Comparison of ENCODE assay signal across 11 mouse cellular contexts in the genomic region with DNA sequence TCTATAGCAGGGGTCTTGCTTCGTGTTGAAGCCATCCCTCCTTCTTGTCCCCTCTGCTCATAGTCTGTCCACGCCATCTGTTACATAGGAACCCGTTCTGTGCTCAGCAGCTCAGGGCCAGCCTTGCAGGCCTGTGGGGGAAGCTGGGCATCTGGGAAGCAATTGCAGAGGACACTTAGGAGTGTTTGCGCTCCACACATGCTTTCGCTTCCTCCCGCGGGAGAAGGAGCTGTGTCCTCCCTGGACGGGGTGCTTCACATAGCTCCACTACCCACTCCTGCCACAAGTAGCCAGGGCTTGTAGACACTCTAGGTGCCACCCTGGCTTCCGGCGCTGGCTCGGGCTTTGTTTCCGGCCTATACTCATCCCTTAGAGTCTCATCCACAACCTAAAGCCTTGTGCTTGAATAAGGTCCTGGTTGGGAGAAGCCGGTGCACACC. TPM values are rescaled to one million over a fixed set of nuclear protein-coding genes. Genes with fewer than 3 reads are reported as not detected.
DNase-seq lines count a peak whose midpoint lies in the region; ATAC-seq and TF ChIP-seq lines count a peak whose summit lies in the region.
"Had no signal": no experiment of that assay in that cellular context is flagged by ENCODE, and none has a peak within 500 bp of the region (broad histone marks: within the 10 kb centered on the region; RNA-seq: fewer than 3 reads in every experiment).

No protein-coding gene starts in this region.

- intact Hi-C loops in left cerebral cortex, postnatal 14 days (cut with DNase I) = loop anchor here (5.0 kb wide), 1 partner anchor 269 kb away; a partner anchor contains a TSS

- no peak for DNase-seq in heart, embryonic 10.5 days (ENCODE audit: low spot score)
- no peak for DNase-seq in heart, postnatal 4 days
- no peak for DNase-seq in layer of hippocampus, adult 2 months (ENCODE audit: low spot score in 2 of 2)
- no peak for DNase-seq in layer of hippocampus, adult 8-10 months (ENCODE audit: low spot score in 2 of 2)
- DNase-seq in left cerebral cortex, postnatal 14 days (ENCODE audit: low spot score in 2 of 2) = no peak
- DNase-seq in cerebellum, adult 8-10 months = no peak
- DNase-seq: layer of hippocampus, postnatal 36 days; right cerebral cortex, postnatal 25 days had no signal

- H3K4me1 ChIP-seq in heart, embryonic 10.5 days = peaks cover 65% of the 10 kb centered on the region
- peaks cover 49% of the 10 kb centered on the region for H3K4me1 ChIP-seq in limb, embryonic 13.5 days
- peaks cover 29% of the 10 kb centered on the region for H3K4me1 ChIP-seq in stomach, embryonic 14.5 days (ENCODE audit: control insufficient read depth, insufficient read depth, low read length)

- peak overlapping the region; percentile 88 for H3K27ac ChIP-seq in heart, embryonic 10.5 days
- 0 out of 2 replicates have a peak overlapping the region, but pooled peaks have one; percentile 14 for H3K27ac ChIP-seq in layer of hippocampus, adult 2 months
- H3K27ac ChIP-seq in limb, embryonic 13.5 days = peak overlapping the region; percentile 52; the same call in 1 of the 2 replicates
- H3K27ac ChIP-seq in stomach, embryonic 14.5 days (ENCODE audit: low read length) = peak overlapping the region; percentile 59; the same call in 1 of the 2 replicates

- peak overlapping the region; percentile 39; the same call in 1 of the 2 replicates for H3K4me3 ChIP-seq in heart, embryonic 10.5 days
- H3K4me3 ChIP-seq in layer of hippocampus, adult 2 months = no peak overlapping the region
- no peak overlapping the region for H3K4me3 ChIP-seq in limb, embryonic 13.5 days
- no peak overlapping the region for H3K4me3 ChIP-seq in stomach, embryonic 14.5 days (ENCODE audit: low read depth, low read length)
- H3K4me3 ChIP-seq: erythroblast, embryonic 14.5 days had no signal

- 83% methylated on average over 13 of the region's 13 CpGs for WGBS in heart, embryonic 10.5 days
- WGBS in limb, embryonic 13.5 days = 85% methylated on average over 13 of the region's 13 CpGs
- 80% methylated on average over 13 of the region's 13 CpGs for WGBS in stomach, embryonic 14.5 days

- H3K9ac ChIP-seq in limb, embryonic 13.5 days = no peak overlapping the region; the same call in 1 of the 2 replicates
- H3K9ac ChIP-seq in stomach, embryonic 14.5 days (replicated peaks; ENCODE audit: low read depth, low read length) = no peak overlapping the region

- no peaks in the 10 kb centered on the region for H3K9me3 ChIP-seq in heart, embryonic 10.5 days
- no peaks in the 10 kb centered on the region for H3K9me3 ChIP-seq in limb, embryonic 13.5 days
- no peaks in the 10 kb centered on the region for H3K9me3 ChIP-seq in stomach, embryonic 14.5 days (ENCODE audit: control insufficient read depth, low read depth, low read length)

- ATAC-seq in limb, embryonic 13.5 days (ENCODE audit: low FRiP score, low read depth) = no peak
- no peak for ATAC-seq in stomach, embryonic 14.5 days (ENCODE audit: insufficient number of reproducible peaks, insufficient read depth, low FRiP score, low read depth)

- no peak overlapping the region for H3K4me2 ChIP-seq in limb, embryonic 13.5 days (replicated peaks)
- H3K4me2 ChIP-seq in stomach, embryonic 14.5 days (replicated peaks; ENCODE audit: low read depth, low read length) = no peak overlapping the region

- H3K27me3 ChIP-seq in heart, embryonic 10.5 days (ENCODE audit: insufficient read depth, poor library complexity, severe bottlenecking) = no peaks in the 10 kb centered on the region
- no peaks in the 10 kb centered on the region for H3K27me3 ChIP-seq in limb, embryonic 13.5 days
- H3K27me3 ChIP-seq in stomach, embryonic 14.5 days (ENCODE audit: control insufficient read depth, insufficient read depth, low read length) = no peaks in the 10 kb centered on the region

- H3K36me3 ChIP-seq in heart, embryonic 10.5 days = peaks cover 32% of the 10 kb centered on the region
- H3K36me3 ChIP-seq in limb, embryonic 13.5 days = peaks cover 32% of the 10 kb centered on the region
- peaks cover 2% of the 10 kb centered on the region; the same call in 1 of the 2 replicates for H3K36me3 ChIP-seq in stomach, embryonic 14.5 days (ENCODE audit: control insufficient read depth, insufficient read depth, low read length)

- no peak for TF ChIP-seq CTCF in layer of hippocampus, adult 2 months (conservative IDR thresholded peaks at IDR 0.05)

RNA-seq across cellular contexts. Expression of a gene that starts 18.7 kb away (rescaled TPM):
- polyA plus RNA-seq in heart, embryonic 10.5 days (2016; fragmentation: Nextera tagmentation; extraction: Ambion mirVana) = 16.2 and 25.0 TPM in 2 replicates
- total RNA-seq in heart, postnatal 4 days (2021) = 1 to 10 TPM; 4.2 to 4.5 TPM
- 10 to 100 TPM; 17.1 to 19.1 TPM for total RNA-seq in layer of hippocampus, adult 2 months (2021)
- total RNA-seq in layer of hippocampus, adult 8-10 months (2022) = 10 to 100 TPM; 17.2 to 24.9 (median 19.0) TPM
- 40.7 and 42.3 TPM in 2 replicates for polyA plus RNA-seq in limb, embryonic 13.5 days (2015; fragmentation: Nextera tagmentation; extraction: Ambion mirVana)
- 29.0 and 31.1 TPM in 2 replicates for polyA plus RNA-seq in stomach, embryonic 14.5 days (2014; fragmentation: Nextera tagmentation; extraction: Ambion mirVana)
- 10 to 100 TPM; 23.8 to 24.7 TPM for total RNA-seq in left cerebral cortex, postnatal 14 days (2021)

RNA-seq across cellular contexts. Expression of a gene that starts 24.1 kb away (rescaled TPM):
- polyA plus RNA-seq in heart, embryonic 10.5 days (2016; fragmentation: Nextera tagmentation; extraction: Ambion mirVana) = 29.6 and 35.4 TPM in 2 replicates
- 1 to 10 TPM; 6.2 to 6.5 TPM for total RNA-seq in heart, postnatal 4 days (2021)
- 10 to 100 TPM; 13.9 to 14.8 TPM for total RNA-seq in layer of hippocampus, adult 2 months (2021)
- 10 to 100 TPM; 10.6 to 14.9 (median 13.3) TPM for total RNA-seq in layer of hippocampus, adult 8-10 months (2022)
- polyA plus RNA-seq in limb, embryonic 13.5 days (2015; fragmentation: Nextera tagmentation; extraction: Ambion mirVana) = 23.1 and 26.3 TPM in 2 replicates
- 24.2 and 29.4 TPM in 2 replicates for polyA plus RNA-seq in stomach, embryonic 14.5 days (2014; fragmentation: Nextera tagmentation; extraction: Ambion mirVana)
- 10 to 100 TPM; 12.7 to 14.6 TPM for total RNA-seq in left cerebral cortex, postnatal 14 days (2021)

Comparison
In these comparisons a context has a peak if more than half of its experiments do, and no peak if none do; other contexts are left out.
1. H3K27ac ChIP-seq: peak in every context shown above with its lines; median percentile 88 in heart, embryonic 10.5 days; 59 in stomach, embryonic 14.5 days; 52 in limb, embryonic 13.5 days; 14 in layer of hippocampus, adult 2 months.